Mouse (Mus musculus) midbrain, embryonic 13.5 days (tissue): Measurements from ENCODE around the gene Efna4. TPM values are rescaled to one million over a fixed set of nuclear protein-coding genes. Genes with fewer than 3 reads are reported as not detected.

Experiments
- ATAC-seq: fragments of 200-750 bp; cut with Nextera tagmentation; 2 replicates; pipeline ENCODE4 v1.8.0; 2017; ENCODE audit warnings: mild to moderate bottlenecking, moderate TSS enrichment, moderate library complexity
- H3K27ac ChIP-seq: fragments of 300-500 bp; sonication (generic); 2 replicates; pipeline ENCODE4 v1.5.1; 2015; ENCODE audit warnings: inconsistent platforms, mild to moderate bottlenecking, moderate library complexity
- H3K27me3 ChIP-seq: fragments of 300-500 bp; sonication (generic); 2 replicates; pipeline ENCODE4 v1.6.1; 2015; ENCODE audit warnings: mild to moderate bottlenecking, inconsistent platforms
- H3K36me3 ChIP-seq: fragments of 300-500 bp; sonication (generic); 2 replicates; pipeline ENCODE4 v1.6.1; 2015; ENCODE audit warnings: mild to moderate bottlenecking, inconsistent platforms
- H3K4me1 ChIP-seq: fragments of 300-500 bp; sonication (generic); replicated peaks from 2 replicates; pipeline ENCODE4 v1.6.1; 2015; ENCODE audit warnings: inconsistent platforms
- H3K4me2 ChIP-seq: fragments of 300-500 bp; sonication (generic); replicated peaks from 2 replicates; pipeline ENCODE4 v1.6.1; 2015; ENCODE audit warnings: moderate library complexity, mild to moderate bottlenecking, inconsistent platforms
- H3K4me3 ChIP-seq: fragments of 300-500 bp; sonication (generic); replicated peaks from 2 replicates; pipeline ENCODE4 v1.5.1; 2015; ENCODE audit warnings: mild to moderate bottlenecking, inconsistent platforms
- H3K9ac ChIP-seq: fragments of 300-500 bp; sonication (generic); replicated peaks from 2 replicates; pipeline ENCODE4 v1.6.1; 2015; ENCODE audit warnings: mild to moderate bottlenecking, inconsistent platforms
- H3K9me3 ChIP-seq: fragments of 300-500 bp; sonication (generic); 2 replicates; pipeline ENCODE4 v1.6.1; 2016; ENCODE audit warnings: mild to moderate bottlenecking, inconsistent platforms
- WGBS: fragments of 180-500 bp; shearing (Covaris S2); methylation state at CpG from one replicate; pipeline ENCODE4 v1.1.7; 2015; 5-methylcytosine and 5-hydroxymethylcytosine counted together
- polyA plus RNA-seq: library from polyadenylated mRNA; unstranded; fragments of >200 nt; fragmentation: Nextera tagmentation; extraction: Ambion mirVana; gene quantifications from 2 replicates; pipeline ENCODE4 v1.2.1, GENCODE M21; 2015

Gene Efna4
- polyA plus RNA-seq, 1 experiment from 2014 or later: 11.4 TPM

- Histone ChIP-seq H3K36me3 (no peaks in the 10 kb centered on the region), H3K27me3 (peaks cover 39% of the 10 kb centered on the region), H3K27ac (no peak overlapping the region), H3K4me1 (no peaks in the 10 kb centered on the region; the same call in 1 of the 2 replicates), H3K4me3 (no peak overlapping the region), H3K9ac (no peak overlapping the region), H3K9me3 (no peaks in the 10 kb centered on the region), H3K4me2 (no peak overlapping the region)
- ATAC-seq: no peak
- 77% methylated on average over 9 of the region's 9 CpGs for WGBS
Measured at GRCm38 (mm10) chr3:89356029-89356428, 18.2 kb upstream of the Efna4 start.

- H3K4me1 ChIP-seq: peaks cover 4% of the 10 kb centered on the region
- WGBS: 85% methylated on average over 6 of the region's 6 CpGs
- no peak overlapping the region for H3K27ac ChIP-seq
- no peaks in the 10 kb centered on the region for H3K9me3 ChIP-seq
- no peak overlapping the region for H3K4me3 ChIP-seq
- no peak overlapping the region for H3K4me2 ChIP-seq
- H3K36me3 ChIP-seq: no peaks in the 10 kb centered on the region
- no peak for ATAC-seq
- H3K27me3 ChIP-seq: peaks cover 42% of the 10 kb centered on the region
- H3K9ac ChIP-seq: no peak overlapping the region
Measured at GRCm38 (mm10) chr3:89355512-89355902, 17.7 kb upstream of the Efna4 start.

- H3K36me3 ChIP-seq: no peaks in the 10 kb centered on the region
- no peak overlapping the region for H3K27ac ChIP-seq
- 19% methylated on average over 5 of the region's 5 CpGs for WGBS
- no peak overlapping the region for H3K4me3 ChIP-seq
- H3K9me3 ChIP-seq: no peaks in the 10 kb centered on the region
- peaks cover 8% of the 10 kb centered on the region for H3K4me1 ChIP-seq
- H3K4me2 ChIP-seq: no peak overlapping the region
- 0 out of 2 replicates have a peak, but pooled peaks have one; percentile 31 for ATAC-seq
- peaks cover 44% of the 10 kb centered on the region for H3K27me3 ChIP-seq
- H3K9ac ChIP-seq: no peak overlapping the region
Measured at GRCm38 (mm10) chr3:89354816-89355511, 17.1 kb upstream of the Efna4 start.

GRCm38 (mm10) chr3:89351271-89351670, 13.4 kb upstream of the Efna4 start:
- H3K9me3 ChIP-seq: no peaks in the 10 kb centered on the region
- H3K4me3 ChIP-seq: no peak overlapping the region
- ATAC-seq: no peak
- H3K9ac ChIP-seq: no peak overlapping the region
- WGBS: 78% methylated on average over 5 of the region's 5 CpGs
- peaks cover 20% of the 10 kb centered on the region for H3K4me1 ChIP-seq
- peaks cover 57% of the 10 kb centered on the region for H3K27me3 ChIP-seq
- no peak overlapping the region for H3K4me2 ChIP-seq
- H3K27ac ChIP-seq: no peak overlapping the region
- no peaks in the 10 kb centered on the region for H3K36me3 ChIP-seq

- Histone ChIP-seq H3K36me3 (peaks cover 6% of the 10 kb centered on the region), H3K9me3 (no peaks in the 10 kb centered on the region), H3K9ac (peak within 1 kb of the TSS; percentile 77), H3K4me1 (peaks cover 20% of the 10 kb centered on the region), H3K27me3 (peaks cover 48% of the 10 kb centered on the region), H3K4me3 (peak within 1 kb of the TSS; percentile 62), H3K4me2 (peak within 1 kb of the TSS; percentile 90), H3K27ac (peak within 1 kb of the TSS; percentile 86)
- WGBS: under 1% methylated on average over 51 of the region's 59 CpGs
- peak; percentile 92 for ATAC-seq
Measured at GRCm38 (mm10) chr3:89349869-89350501, 12.2 kb upstream of the Efna4 start, which contains the start of gene Adam15. Gene Adam15, minus strand, starts transcription at chr3:89349996.

GRCm38 (mm10) chr3:89348911-89349868, 11.4 kb upstream of the Efna4 start:
- peak overlapping the region; percentile 77 for H3K9ac ChIP-seq
- H3K9me3 ChIP-seq: no peaks in the 10 kb centered on the region
- WGBS: under 1% methylated on average over 38 of the region's 38 CpGs
- peaks cover 48% of the 10 kb centered on the region for H3K27me3 ChIP-seq
- H3K4me3 ChIP-seq: peak overlapping the region; percentile 62
- ATAC-seq: peak; percentile 44
- H3K36me3 ChIP-seq: peaks cover 11% of the 10 kb centered on the region
- peak overlapping the region; percentile 86; the same call in 1 of the 2 replicates for H3K27ac ChIP-seq
- H3K4me2 ChIP-seq: peak overlapping the region; percentile 90
- H3K4me1 ChIP-seq: peaks cover 20% of the 10 kb centered on the region

- peaks cover 22% of the 10 kb centered on the region for H3K36me3 ChIP-seq
- H3K27ac ChIP-seq: no peak overlapping the region
- H3K9ac ChIP-seq: 0 out of 2 replicates have a peak overlapping the region, but pooled peaks have one; percentile 19
- no peaks in the 10 kb centered on the region for H3K9me3 ChIP-seq
- H3K4me3 ChIP-seq: no peak overlapping the region
- WGBS: 53% methylated on average over 1 of the region's 1 CpGs
- H3K4me2 ChIP-seq: no peak overlapping the region
- H3K4me1 ChIP-seq: peaks cover 20% of the 10 kb centered on the region
- no peak for ATAC-seq
- H3K27me3 ChIP-seq: peaks cover 40% of the 10 kb centered on the region
Measured at GRCm38 (mm10) chr3:89347916-89348315, 10.1 kb upstream of the Efna4 start.

- H3K4me2 ChIP-seq: no peak overlapping the region
- H3K9me3 ChIP-seq: no peaks in the 10 kb centered on the region
- peaks cover 31% of the 10 kb centered on the region for H3K27me3 ChIP-seq
- 81% methylated on average over 10 of the region's 10 CpGs for WGBS
- no peak overlapping the region for H3K27ac ChIP-seq
- ATAC-seq: no peak
- no peak overlapping the region for H3K4me3 ChIP-seq
- H3K4me1 ChIP-seq: peaks cover 20% of the 10 kb centered on the region
- H3K36me3 ChIP-seq: peaks cover 26% of the 10 kb centered on the region
- H3K9ac ChIP-seq: no peak overlapping the region
Measured at GRCm38 (mm10) chr3:89346815-89347540, 9.2 kb upstream of the Efna4 start.

GRCm38 (mm10) chr3:89343279-89343678, 5.5 kb upstream of the Efna4 start:
- H3K4me1 ChIP-seq: peaks cover 27% of the 10 kb centered on the region
- H3K27me3 ChIP-seq: peaks cover 15% of the 10 kb centered on the region
- H3K9ac ChIP-seq: no peak overlapping the region
- 87% methylated on average over 7 of the region's 7 CpGs for WGBS
- no peak overlapping the region for H3K4me2 ChIP-seq
- no peak for ATAC-seq
- H3K27ac ChIP-seq: no peak overlapping the region
- no peaks in the 10 kb centered on the region for H3K9me3 ChIP-seq
- H3K4me3 ChIP-seq: no peak overlapping the region
- peaks cover 26% of the 10 kb centered on the region for H3K36me3 ChIP-seq

- WGBS: 92% methylated on average over 4 of the region's 4 CpGs
- H3K36me3 ChIP-seq: peaks cover 26% of the 10 kb centered on the region
- no peak overlapping the region; the same call in 1 of the 2 replicates for H3K9ac ChIP-seq
- H3K4me1 ChIP-seq: peaks cover 35% of the 10 kb centered on the region
- H3K27ac ChIP-seq: no peak overlapping the region
- ATAC-seq: no peak
- no peak overlapping the region for H3K4me3 ChIP-seq
- no peaks in the 10 kb centered on the region for H3K9me3 ChIP-seq
- H3K4me2 ChIP-seq: no peak overlapping the region
- H3K27me3 ChIP-seq: peaks cover 2% of the 10 kb centered on the region; the same call in 1 of the 2 replicates
Measured at GRCm38 (mm10) chr3:89341794-89342193, 4.0 kb upstream of the Efna4 start.

- H3K4me3 ChIP-seq: peak overlapping the region; percentile 39
- H3K9me3 ChIP-seq: no peaks in the 10 kb centered on the region
- H3K4me1 ChIP-seq: peaks cover 49% of the 10 kb centered on the region
- no peak overlapping the region for H3K27ac ChIP-seq
- peaks cover 25% of the 10 kb centered on the region for H3K36me3 ChIP-seq
- H3K27me3 ChIP-seq: no peaks in the 10 kb centered on the region
- WGBS: 2% methylated on average over 11 of the region's 11 CpGs
- ATAC-seq: peak; percentile 41
- H3K4me2 ChIP-seq: peak overlapping the region; percentile 67
- H3K9ac ChIP-seq: peak overlapping the region; percentile 60
Measured at GRCm38 (mm10) chr3:89340465-89340864, 2.6 kb upstream of the Efna4 start.
